Mouse (Mus musculus) urinary bladder, postnatal 14 days (tissue): ENCODE data around the gene Mylpf.

Source experiments
- DNase-seq: peaks from one replicate; pipeline ENCODE4 v3.0.0; 2021; ENCODE audit warnings: low spot score

Gene Mylpf

DNA sequence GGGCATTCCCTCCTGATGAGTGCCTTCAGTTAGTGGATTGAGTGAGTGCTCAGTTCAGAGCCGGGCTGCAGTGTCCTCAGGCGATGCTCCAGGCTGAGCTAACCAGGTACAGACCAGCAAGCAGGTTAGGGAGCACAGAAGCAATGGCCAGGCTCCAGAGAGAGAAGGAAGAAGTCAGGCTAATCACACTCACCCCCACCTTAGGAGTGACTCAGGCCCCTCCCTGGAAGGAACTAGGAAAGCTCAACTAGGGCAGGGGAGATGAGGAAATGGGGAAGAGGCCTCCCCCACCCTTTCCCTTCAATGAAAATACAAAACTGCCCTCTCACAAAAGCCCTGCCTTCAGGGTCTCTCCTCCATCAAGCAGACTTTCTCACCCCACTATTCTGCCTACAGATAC, 2.1 kb upstream of the Mylpf start:
- no peak for DNase-seq

DNA sequence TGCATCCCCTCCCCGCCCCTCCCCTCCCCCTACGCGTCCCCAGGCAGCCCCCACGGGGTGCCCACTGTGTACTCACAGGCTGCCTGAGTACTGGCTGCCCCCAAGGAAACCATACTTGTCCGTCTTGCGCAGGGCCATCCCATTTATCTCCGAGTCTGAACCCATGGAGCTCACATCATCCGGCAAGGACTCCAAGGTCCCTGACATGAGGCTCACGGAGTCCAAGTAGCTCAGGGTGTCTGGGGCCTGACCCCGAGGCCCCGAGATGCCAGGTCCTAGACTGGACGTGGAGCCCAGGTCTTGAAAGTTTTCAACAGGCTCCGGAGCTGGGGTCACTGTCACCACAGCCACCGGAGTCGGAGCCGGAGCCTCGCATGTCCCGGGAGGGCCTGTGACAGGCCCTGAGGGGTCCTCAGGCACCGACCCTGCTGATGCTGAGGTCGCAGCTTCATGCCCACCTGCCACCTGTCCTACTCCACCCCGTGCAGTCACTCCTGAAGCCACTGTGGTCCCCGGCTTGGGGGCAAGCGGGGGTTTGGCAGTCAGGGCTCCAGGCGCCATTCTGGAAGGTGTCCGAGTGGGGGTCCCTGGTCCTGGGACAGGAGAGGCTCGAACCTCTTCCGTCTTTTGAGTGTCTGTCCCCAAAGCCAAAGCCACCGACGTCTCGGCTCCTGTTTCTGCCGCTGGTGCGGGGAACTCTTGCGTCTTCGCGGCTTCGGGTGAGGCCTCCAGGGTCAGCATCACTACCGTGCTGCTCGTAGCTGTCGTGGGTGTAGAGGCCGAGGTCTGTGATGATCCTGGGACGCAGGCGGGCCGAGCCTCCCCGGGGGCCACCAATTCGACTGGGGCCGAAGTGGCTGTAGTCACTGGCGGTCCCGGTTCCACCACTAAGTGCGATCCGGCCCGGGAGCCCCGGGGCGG, 1.1 kb upstream of the Mylpf start:
- no peak for DNase-seq

DNA sequence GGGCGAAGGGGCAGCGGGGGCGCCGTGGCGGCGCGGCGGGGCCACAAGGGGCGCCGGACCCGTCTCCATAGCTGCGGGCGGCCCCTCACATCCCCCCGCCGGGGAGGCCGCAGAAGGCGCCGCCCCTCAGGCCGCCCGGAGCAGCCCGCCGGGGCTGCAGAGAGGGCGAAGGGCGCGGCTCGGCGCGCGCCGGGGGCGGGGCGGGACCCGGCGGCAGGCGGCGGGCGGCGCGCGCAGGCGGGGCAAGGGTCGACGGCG, 466 bp upstream of the Mylpf start, which contains the start of gene Tbc1d10b:
Tbc1d10b (minus strand) TSS at position 174 of the 258 bp plus-strand sequence.
- DNase-seq, result no peak

DNA sequence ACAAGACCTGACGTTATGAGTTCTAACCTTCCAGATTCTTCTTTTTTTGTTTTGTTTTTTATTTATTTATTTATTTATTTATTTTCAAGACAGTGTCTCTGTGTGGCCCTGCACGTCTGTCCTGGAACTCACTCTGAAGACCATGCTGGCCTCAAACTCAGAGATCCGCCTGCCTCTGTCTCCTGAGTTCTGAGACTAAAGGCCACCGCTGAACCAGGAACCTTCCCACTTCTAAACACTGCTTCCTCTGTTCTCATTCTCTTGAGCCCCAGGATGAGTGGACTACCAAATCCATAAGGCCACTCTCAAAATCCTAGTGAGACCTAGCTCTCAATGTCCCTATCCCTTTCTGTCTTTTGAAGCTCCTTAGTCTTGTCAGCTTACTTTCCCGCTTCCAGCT, 1.2 kb downstream of the Mylpf start:
- DNase-seq, result no peak

DNA sequence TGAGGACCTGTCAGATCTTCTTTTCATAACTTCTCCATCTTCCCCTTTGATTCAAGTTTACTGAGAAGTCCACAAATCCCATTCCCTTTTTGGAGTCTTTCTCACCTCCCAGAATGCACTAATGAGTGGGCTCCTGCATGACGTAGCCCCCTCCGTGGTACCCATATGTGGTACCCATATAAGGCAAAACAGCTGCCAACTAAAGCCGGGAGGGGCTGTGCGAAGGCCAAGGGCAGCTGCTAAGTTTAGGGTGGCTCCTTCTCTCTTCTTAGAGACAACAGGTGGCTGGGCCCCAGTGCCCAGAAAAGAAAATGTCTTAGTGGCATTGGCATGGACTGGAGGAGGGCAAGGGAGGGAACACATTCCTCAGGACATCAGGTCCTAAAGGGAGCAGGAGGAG, 1.6 kb downstream of the Mylpf start:
- no peak for DNase-seq

DNA sequence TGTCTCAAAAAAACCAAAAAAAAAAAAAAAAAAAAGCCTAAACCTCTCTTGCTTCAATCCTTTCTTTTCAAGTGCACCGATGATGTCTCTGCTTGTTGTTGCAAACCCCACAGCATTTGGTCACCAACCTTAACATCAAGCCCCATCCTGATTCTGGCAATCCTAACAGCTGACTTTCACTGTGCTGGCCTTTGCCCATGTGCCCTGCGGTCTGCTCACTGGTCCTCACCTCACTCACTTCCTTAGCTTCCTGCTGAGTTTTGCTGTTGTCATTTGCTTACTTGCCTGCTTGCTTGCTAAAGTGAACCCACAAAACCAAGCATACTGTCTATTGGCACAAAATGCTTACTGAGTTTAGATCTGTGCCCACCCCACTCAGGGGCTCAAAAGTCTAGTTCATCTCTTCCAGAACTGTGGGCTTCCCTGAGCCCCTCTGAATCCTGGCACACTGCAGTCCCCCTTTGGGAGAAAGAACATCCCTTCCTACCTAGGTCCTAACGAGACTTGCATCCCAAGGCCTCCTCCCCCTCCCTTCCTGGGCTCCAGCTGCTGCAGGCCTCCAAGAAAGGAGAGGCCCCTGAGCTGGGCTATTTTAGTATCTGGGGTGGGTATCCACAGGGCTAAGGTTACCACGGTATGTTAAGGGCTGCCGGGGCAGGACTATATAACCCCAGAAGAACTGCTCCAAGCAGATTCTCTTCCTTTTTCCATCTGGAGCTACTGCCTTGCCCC, 2.5 kb downstream of the Mylpf start:
- DNase-seq, result no peak

DNA sequence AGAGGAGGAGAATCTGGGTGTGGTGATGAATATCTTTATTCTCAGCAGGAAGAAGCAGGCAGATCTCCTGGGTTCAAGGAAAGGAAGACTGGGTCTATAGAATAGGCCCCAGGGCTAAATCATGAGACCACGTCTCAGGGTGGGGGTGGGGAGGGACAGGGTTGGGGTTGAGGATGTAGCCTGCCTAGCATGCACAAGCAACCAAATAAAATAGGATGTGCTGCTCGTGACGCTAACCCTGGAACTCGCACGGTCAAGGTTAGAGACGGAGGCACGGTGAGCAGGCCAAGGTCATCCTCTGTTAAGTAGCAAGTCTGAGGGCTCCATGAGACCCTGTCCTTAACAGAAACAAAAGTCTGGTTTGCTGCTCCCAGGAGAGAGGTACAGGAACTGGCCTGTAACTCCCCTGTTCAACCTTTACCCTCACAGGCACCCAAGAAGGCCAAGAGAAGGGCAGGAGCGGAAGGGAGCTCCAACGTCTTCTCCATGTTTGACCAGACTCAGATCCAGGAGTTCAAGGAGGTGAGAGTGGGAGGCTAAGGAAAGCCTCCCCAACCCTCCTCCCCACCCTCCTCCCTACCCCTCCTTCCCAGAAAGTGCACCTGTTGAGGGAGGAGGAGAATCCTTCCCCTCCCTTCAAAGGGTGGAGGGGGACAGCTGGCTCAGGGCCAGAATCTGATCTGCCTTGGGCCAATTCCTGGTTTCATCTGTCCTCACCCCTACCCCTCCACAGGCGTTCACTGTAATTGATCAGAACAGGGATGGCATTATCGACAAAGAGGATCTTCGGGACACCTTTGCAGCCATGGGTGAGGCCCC, 4.0 kb downstream of the Mylpf start:
- no peak for DNase-seq

DNA sequence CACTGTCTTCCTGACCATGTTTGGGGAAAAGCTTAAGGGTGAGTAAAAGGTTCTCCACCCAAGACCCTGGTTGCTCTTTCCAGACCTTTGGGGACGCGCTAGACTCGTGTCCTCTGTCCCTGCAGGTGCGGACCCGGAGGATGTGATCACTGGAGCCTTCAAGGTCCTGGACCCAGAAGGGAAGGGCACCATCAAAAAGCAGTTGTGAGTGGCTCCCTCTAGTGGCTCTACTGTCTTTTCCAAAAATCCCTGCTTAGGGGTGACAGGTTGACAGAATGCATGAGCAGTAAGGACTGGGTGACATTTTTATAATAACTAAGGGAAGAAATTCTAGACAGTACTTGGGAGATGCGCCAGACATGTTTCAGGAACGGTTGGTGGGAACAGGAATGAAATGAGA, 4.8 kb downstream of the Mylpf start:
- DNase-seq, result no peak

DNA sequence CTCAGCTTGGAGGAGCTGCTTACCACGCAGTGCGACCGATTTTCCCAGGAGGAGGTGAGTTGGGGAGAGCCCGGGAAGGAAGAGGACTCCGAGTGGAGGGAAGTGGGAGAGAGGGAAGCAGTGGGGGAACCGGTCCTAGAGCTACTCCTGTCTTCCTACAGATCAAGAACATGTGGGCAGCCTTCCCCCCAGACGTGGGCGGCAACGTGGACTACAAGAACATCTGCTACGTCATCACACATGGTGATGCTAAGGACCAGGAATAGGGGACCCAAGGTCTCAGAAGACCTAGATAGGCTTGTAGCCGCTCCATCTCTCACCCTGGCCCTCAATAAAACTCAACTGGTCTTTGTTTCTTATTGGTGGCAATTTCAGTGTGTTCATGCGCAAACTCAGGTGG, 5.2 kb downstream of the Mylpf start:
- DNase-seq, result no peak

DNA sequence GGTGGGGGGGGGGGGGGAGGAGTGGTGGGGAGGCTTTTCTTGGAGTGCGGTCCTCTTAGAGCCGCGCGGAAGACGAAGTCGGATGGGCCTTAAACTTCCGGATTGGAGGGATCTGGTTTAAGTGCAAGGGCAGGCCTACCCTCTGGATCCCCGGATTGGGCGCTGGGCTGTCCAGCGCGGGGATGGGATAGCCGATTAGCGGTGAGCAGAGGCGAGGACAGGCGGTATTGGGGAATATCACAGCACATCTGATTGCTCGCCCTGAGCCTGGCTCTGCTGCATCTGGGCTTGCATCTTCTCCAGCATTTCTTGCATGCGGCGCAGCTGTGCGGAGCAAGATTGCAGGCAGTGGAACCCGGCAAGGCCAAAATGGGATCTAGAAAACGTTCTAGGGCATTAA, 5.8 kb downstream of the Mylpf start:
- no peak for DNase-seq

DNA sequence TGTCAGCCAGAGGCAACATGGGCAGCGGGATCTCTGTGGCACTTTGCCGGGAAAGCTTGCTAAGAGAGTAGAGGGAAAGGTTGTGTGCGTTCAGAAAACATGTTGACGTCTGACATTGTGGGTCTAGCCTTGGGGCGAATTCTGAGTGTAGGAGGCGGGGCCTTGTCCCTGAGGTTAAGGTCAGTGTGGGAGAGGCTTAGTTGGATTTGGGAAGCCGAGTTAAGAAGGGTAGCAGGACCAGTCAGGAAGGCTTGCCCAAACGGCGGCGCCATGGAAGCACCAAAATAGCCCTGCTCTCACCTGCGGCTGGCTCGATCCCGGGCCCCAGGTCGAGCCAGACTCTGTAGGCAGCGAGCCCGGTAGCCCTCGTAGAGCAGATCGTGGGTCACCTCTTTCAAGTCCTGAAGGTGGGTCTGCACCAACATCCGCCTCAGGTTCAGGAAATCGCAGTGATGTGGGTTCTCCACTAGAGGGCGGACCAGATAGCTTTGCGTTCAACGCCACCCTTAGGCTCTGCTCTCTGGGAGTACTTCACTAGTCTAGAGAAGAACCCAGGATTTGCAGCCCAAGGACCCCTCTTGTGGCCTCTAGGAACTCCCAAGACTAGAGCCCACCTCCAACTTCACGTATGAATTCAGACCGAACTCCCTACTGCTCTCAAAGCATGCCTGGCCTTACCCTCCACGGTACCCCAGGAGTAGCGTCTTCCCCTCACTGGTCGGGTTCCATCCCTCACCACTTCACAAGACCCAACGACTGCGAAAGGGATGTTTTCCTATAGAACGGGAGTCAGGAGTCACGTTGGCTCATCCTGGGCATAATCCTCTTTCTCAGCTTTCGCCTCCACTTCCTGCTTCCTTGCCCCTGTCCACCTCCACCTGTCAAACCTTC, 6.5 kb downstream of the Mylpf start:
- peak; percentile 67 for DNase-seq

DNA sequence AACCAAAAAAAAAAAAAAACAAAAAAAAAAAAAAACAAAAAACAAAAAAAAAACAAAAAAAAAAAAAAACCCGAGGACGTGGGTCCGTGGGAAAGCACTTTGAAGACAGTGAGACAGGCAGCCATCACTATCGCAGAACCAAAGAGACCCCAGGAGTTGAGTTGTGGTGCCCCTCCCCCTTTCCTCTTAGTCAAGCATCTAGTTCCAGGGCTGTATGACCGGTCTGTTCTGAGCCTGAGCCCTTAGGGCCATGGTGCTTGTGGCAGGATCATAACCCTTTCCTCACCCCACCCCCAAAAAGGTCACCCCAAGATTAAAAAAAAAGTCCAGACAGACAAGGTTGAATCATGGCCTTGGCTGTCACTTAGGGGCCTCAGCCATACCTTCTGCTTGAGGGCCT, 7.6 kb downstream of the Mylpf start:
- no peak for DNase-seq

DNA sequence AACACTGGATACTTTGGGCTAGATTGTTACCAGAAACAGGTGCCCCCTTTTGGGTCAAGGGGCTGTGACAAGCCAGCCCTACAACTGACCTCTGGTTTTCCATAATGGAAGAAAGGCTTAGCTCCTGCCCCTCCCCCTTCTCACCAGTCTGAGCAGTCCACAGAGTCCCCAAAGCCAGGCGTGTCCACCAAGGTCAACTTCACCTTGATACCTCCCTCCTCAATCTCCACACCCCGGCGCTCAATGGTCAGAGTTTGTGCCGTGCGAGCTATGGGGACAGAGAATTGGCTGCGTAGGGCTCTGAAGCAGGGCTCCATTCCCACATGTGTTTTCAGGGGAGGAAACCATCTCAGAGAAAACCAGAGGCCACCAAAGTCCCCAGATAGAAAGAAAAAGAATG, 8.8 kb downstream of the Mylpf start:
- no peak for DNase-seq

DNA sequence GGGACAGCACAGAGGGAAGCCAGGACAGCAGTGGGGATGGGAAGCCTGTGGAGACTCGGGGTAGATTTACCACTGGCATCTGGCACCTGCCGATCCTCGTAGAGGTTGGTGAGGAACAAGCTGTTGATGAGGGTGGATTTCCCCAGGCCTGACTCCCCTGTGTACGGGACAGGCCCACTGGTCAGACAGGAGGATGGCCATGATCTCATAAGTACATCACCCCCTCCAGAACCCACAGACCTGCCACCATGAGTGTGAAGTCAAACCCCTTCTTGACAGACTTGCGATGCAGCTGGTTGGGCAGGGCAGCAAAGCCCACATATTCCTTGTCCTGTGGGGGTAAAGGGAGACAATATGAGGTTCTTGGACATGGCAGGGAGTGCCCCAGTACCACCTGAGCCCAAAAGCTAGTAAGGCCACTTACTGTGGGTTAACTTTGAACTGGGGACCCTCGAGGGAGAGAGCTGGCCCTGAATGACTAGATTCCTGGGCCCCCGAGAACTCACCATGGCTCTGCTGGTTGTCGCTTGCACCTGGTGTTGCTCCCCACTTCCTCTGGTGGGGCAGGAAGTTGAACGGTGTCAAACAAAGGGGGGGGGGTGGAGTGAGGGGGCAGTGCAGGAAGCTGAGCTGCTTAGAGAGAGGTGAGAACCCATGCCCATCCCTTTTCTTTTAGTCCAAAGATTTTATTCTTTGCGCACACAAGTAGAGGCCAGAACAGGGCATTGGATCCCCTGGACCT, 9.4 kb downstream of the Mylpf start:
- no peak for DNase-seq

DNA sequence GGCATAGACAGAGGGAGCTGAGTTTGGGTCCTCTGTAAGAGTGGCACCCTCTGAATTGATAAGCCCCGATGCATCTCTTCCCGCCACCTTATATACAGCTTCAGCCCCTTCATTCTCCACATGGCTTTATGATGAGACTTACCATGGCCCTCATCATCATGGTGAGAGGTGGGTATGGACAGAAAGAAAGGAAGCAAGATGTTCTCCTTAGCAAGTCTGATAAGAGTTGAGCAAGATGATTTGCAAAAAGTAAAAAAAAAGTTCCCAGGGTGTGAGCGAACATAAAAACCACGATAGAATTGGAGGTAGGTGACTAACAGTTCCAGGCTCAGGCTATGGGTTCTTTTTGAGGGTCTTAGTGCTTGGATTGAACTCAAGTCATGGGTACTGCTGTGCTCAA, 10.0 kb downstream of the Mylpf start:
- DNase-seq, result no peak

DNA sequence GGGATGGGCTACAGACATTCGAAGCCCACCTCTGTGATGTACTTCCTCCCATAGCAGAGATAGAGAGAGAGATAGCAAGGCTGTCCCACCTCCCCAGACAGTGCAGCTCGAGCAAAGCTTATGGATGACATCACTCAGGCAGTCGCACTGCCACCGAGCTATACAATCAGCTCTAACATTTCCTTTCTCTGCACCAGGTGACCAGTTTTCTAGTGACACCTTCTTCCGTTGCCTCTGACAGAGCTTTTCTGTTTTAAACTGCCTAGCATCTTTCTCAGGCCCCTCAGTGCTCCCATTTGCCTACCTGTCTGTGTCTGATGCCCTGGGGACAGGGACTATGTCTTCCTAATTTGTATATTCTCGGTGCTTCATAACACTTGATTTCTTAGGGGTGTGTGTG, 11.8 kb downstream of the Mylpf start:
- no peak for DNase-seq

DNA sequence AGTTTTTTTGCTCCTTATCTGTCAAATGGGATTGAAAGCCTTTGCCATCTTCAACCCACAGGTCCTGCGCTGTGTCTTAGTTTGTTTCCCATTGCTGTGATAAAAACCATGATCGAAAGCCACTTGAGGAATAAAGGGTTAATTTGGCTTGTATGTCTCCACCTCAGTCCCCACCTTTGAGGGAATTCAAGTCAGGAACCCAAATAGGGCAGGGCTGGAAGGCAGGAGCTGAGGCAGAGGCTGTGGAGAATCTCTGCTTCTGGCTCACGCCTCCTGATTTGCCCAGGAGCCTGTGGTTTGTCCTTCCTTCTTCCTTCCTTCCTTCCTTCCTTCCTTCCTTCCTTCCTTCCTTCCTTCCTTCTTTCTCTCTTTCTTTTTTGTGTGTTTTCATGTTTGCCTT, 14.4 kb downstream of the Mylpf start:
- no peak for DNase-seq

DNA sequence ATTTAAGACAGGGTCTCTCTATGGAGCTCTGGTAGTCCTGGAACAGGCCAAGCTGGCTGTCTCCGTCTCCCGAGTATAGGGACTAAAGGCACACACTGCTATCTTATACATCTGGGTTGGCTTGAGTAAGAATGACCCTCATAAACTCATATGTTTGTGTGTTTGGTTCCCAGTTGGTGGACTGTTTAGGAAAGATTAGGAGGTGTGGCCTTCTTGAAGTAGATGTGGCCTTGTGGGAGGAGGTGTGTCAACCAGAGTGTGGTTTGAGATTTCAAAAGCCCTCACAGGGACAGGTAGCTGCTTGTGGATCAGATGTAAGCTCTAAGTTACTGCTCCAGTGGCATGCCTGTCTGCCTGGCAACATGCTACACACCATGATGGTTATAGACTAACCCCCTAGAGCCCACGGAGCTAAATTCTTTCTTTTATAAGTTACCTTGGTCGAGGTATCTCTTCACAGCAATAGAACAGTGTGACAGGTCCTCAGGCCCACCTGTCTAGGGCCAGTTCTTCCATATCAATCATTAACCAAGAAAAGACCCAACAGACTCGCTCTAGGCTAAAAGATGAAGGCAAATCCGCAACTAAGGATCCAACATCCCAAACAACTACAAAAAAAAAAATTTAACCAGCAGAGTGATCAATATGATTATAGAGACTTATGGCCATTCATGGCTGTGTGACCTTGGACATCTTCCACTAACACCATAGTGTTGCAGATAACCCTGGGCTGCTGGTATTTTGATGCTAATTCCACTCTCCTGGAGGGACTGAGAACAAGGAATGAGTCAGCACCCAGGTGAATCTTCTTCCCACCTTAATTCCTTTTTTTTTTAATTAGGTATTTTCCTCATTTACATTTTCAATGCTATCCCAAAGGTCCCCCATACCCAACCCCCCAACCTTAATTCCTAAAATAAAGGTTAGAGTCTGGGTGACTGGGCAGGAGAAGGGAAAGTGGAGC, 15.1 kb downstream of the Mylpf start:
- no peak for DNase-seq

DNA sequence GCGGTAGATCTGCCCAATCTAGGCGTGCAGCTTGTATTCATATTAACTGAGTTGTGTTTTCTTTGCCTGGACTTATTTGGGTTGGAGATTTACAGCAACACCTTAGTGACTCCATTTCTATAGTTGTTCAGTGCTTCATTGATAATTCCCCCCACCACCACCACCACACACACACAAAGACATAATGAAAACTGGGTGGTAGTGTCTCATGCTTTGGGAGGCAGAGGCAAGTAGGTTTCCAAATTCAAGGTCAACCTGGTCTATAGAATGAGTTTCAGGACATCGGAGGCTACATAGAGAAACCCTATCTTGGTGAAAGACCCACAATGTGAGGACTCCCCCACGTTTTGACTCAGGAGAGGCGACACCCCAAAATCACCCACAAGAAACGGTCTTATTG, 15.9 kb downstream of the Mylpf start:
- DNase-seq, result no peak
